Mouse (Mus musculus) frontal cortex, postnatal 10 days (tissue): ENCODE data around the gene Mapk8ip3.

ENCODE experiments used
- DNase-seq, 2 experiments: peaks; one replicate each; pipeline ENCODE4 v3.0.0; 2022; ENCODE audit warnings: low spot score in 2 of 2, mixed read lengths in 1 of 2

The Mapk8ip3 gene

GRCm38 (mm10) chr17:24849733-24850064, 87.1 kb downstream of the Mapk8ip3 start:
- peak in 1 of 2 experiments; percentile 32 for DNase-seq

GRCm38 (mm10) chr17:24848600-24849031, 88.2 kb downstream of the Mapk8ip3 start:
- no peak for DNase-seq

GRCm38 (mm10) chr17:24847386-24847785, 89.4 kb downstream of the Mapk8ip3 start:
- no peak for DNase-seq

- DNase-seq, result no peak
Measured at GRCm38 (mm10) chr17:24844525-24844924, 92.3 kb downstream of the Mapk8ip3 start.

- DNase-seq, result no peak
Measured at GRCm38 (mm10) chr17:24842631-24843030, 94.1 kb downstream of the Mapk8ip3 start.
